Mouse (Mus musculus): ENCODE measurements at regions not wholly inside any gene's neighbourhood (a gene's known extent, or its start where the extent isn't known, plus 50 kb on each side); places are given as distances from the start of the nearest gene placed in this dataset.

DNA sequence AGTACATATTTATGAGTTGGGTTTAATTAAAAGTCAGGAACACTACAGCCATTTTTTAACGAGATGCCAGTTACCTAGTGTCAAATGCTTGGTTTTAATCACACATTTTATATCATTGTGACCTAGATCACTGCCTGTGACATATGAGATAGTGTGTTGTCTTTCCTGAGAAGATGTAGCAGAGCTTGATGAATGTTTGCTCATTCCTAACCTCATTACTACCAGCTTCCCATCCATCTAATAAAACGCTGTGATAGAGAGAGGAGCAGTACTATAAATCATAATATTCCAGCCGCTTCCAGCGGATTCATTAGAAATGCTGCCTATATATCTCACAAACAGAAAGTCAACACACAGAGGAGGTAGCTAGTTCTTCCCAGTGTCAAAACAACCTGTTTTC lies 163.6 kb downstream of the Aldoart1 start:
- no peak for DNase-seq (ENCODE audit: extremely low read depth, low read depth)

DNA sequence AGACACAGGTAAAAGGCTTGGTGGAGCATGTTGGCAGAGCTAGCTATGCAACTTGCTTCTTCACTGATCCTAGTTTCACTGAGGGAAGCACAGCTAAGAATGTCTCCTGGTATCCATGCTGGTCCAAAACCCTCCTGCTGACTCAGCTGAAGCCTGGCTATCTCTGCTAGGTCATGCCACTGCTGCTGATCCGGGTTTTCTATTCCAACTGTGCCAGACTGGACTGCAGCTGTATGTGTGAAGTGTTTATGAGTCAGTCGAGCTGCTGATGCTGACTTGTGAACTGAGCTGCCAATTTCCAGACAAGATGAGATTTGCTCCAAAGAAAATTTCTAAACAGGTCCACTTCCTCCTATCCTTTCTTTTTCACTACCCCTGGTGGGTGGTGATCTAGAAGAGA lies 178.4 kb downstream of the Aldoart1 start:
- no peak for DNase-seq (ENCODE audit: extremely low read depth, low read depth)

DNA sequence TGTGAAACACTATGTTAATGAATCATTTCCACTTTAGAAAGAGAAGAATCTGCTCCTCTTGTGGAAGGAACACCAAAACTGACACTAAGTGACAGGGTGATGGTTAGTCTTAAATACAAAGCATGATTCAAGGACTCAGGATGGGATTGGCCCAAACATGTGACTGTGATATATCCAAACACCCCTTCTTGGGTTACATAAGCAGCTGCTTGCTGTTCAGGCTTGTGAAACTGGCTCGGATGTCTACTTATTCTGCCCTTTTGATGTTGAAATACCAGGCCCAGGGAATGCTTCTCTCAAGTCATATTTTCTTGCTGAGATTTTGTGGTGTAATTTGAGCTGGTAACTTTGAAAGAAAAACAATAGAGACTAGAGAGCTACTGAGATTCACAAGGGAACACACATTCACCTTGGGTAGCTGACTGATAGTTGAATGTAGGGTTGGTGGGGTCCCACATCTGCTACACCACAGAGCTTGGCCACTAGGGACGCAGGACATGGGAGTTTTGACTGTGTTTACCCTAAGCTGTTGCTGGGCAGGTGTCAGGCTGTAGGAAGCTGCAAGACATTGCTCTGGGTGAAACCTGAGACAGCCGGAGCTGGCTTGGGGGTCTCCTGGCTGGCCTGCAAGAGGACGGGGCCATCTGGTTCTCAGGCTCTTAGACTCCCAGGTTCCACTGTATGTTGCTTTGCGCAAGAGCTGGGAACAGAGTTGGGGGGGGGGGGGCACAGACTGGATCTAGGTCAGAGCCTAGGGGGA lies 180.6 kb downstream of the Aldoart1 start:
- DNase-seq (ENCODE audit: extremely low read depth, low read depth) = no peak

DNA sequence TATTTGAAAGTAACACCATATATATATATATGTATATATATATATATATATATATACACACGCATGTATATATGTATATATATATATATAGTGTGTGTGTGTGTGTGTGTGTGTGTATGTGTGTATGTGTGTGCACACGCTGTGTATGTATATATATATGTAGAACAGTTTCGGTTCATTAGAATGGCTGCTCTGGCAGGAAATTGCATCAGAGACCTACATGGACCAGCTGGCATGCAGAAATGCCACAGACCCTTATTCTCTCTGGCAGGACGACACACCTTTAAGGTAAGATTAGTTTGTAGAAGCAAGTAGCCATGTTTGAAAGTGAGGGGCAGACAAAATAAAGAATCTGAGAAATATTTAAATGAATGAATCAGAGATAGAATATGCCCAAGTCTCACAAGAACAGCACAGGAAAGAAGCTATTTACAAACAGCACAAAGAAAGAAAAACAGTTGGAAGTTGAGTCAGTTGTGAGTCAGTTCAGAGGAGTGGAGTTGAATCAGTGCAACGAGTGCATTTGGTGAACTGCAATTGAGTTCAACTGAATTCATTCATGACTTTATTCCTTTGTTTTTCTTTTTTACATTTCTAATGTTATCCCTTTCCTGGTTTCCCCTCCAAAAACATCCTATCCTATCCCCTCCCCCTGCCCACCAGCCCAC lies 182.5 kb downstream of the Aldoart1 start:
- no peak for DNase-seq (ENCODE audit: extremely low read depth, low read depth)

DNA sequence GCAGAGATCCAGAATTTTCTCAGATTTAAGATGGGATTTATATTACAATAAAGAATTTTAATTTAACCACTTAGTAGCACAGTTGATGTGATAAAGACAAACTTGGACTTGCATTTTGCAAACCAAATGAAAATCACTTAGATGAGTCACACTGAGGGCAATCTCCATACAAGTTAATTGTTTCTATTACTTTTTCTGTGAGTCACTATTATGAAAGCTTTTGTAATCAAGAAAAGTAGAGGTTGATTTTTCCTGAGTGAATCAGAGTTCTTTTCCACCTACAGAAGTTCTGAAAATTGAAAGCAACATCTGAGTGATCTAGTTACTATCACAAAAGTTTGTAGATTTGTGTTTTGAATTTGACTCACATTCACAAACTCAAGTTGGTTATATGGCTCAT lies 188.1 kb downstream of the Aldoart1 start:
- DNase-seq (ENCODE audit: extremely low read depth, low read depth) = no peak

DNA sequence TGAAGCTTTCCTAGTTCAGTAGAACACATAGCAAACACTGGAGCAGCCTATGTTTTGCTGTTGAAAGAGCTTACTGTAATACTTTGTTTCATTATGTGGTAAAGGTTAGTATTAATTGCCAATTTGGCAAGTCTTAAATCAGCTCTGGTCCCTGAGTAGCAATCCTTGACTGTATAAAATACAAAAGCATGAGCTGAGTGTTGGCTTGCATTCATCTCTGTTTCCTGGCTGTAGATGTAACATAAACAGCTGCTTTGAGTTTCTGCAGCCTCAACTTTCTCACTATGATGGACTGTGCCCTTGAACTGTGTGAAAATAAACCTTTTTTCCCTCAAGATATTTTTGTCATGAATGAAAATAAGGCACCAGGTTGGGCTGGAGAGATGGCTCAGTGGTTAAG lies 190.0 kb downstream of the Aldoart1 start:
- DNase-seq (ENCODE audit: extremely low read depth, low read depth) = no peak

DNA sequence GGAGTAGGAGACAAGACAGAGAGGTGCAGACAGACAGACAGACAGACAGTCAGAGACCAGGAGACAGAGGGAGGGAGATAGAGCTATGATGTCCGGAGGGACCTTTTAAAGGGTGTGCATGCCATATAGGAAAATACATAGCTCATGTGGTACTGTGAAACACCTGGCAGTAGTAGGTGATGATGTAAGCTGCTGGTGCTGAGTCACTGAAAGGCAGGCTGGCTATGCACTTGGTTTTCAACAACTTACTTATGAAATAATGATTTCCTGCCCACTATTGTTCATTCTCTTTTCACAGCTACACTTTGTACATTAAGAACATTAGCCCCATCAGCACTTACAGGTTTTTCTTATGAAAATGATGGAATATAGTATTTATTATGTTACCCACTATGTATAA lies 196.2 kb downstream of the Aldoart1 start:
- DNase-seq (ENCODE audit: extremely low read depth, low read depth) = no peak

DNA sequence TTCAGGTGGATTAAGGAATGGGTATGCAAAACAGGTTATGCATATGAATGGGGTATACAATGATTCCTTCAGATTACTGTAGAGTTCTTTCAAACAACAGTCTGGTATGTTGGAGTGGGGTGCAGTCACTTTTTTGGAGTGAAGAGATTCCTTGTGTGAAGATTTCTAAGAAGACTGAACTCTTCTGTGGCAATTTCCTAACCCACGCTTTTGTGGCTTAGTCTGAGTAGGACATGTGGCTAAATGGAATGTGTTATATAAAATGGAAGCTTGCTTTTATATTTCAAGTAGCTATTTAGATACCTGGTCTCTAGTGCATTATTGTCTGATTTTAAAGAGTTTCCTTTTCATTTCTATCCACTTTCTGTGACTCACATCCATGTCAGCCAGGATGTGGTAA lies 205.3 kb downstream of the Aldoart1 start:
- DNase-seq (ENCODE audit: extremely low read depth, low read depth) = no peak

DNA sequence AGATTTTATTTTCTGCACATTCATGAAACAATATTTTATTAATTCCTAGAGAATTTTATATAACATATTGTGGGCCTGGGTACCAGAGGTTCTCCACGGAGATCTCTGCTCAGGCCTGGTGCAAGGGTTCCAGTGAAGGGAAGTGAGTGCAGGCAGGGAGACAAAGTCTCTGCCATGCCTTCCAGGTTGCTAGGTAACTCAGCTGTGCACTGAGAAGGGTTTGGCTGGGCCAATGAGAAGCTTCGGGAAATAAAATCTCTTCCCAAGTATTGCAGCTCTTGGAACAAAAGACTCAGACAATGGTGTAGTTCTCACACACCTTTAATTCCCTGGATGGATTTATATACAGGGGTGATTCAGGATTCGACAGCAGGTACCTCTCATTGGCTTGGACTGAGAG lies 223.0 kb downstream of the Aldoart1 start:
- no peak for DNase-seq (ENCODE audit: extremely low read depth, low read depth)

DNA sequence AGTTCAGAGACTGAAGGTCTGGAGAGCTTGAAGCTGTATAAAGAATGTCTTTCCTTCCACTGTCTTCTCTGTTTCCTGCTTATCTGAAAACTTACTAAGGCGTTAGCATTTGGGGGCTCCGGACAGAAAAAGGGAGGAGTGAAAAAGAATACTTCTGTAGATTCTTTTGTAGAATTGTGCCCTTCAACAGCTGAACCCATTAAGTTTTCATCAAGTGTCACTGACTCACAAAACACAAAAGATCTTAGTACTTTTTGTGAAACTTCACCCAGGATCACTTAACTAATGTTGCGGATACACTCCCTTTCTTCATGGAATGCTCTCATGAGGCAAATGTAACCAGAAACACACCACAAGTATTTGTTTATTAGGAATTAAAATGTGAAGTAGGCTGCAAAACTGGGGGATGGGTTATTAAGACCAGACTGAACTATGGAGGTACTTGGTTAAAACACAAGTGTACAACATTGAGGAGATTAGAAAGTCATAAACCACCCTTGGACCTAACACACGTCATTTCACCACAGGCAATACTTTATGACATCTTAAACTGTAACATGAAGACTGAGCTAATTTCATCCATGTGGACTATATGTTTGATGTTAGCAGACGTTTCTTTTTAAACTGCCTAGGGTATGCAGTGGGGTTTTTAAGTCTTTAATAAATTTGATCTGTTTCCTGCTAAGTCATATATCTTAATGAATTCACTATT lies 225.1 kb downstream of the Aldoart1 start:
- DNase-seq (ENCODE audit: extremely low read depth, low read depth) = no peak

DNA sequence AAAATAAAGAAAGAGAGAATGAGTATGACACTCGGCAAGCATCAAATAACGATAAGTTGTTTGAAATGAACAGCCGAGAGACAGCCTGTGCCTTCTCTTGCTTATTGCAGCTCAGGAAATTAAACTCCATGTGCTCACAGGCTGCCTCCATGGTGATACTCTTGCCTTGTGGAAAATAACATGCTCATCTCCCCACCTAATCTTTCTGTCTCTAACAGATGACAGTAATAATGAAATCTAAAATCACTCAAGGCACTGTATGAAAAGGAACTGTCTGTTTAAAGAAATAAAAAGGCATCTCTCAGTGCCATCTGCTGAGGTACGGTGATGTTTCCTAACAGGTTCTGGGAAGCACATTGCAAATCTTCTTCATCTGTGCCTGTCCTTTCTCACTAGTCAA lies 247.3 kb downstream of the Aldoart1 start:
- no peak for DNase-seq (ENCODE audit: extremely low read depth, low read depth)

DNA sequence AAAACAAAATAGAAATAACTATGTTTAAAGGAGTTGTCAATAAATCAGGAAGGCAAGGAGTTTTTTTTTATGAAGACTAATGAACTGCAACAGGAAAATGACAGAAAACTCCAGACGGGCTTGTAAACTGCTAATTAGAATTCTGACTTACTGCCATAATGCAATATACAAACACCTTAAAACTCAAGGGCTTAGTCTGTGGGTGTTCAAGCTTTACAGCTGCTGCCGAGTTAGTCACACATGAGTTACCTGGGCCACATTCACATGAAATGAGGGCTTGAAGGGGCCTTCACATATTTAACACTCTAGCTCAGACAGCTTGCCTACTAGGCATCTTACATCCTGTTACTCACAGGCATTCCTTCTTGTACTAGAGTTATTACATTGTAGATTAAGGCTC lies 256.9 kb downstream of the Aldoart1 start:
- DNase-seq (ENCODE audit: extremely low read depth, low read depth) = no peak

DNA sequence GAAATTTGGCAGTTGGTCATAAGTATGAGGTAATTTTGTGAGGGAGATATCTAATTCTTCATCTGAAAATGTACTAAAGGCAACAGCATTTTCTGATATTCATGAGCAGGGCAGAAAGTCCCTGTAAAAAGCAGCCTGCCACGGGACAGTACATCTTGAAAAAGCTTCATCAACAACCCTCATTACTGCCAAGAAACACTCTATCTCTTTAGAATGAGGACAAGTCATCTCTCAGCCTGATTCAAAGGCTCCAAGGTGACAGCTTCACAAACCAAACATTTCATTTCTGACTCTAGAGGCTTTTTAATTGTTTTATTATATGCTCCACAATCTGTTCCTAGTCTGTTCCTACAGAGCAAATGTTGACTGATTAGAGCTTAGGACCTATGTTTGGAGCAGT lies 260.3 kb downstream of the Aldoart1 start:
- no peak for DNase-seq (ENCODE audit: extremely low read depth, low read depth)

DNA sequence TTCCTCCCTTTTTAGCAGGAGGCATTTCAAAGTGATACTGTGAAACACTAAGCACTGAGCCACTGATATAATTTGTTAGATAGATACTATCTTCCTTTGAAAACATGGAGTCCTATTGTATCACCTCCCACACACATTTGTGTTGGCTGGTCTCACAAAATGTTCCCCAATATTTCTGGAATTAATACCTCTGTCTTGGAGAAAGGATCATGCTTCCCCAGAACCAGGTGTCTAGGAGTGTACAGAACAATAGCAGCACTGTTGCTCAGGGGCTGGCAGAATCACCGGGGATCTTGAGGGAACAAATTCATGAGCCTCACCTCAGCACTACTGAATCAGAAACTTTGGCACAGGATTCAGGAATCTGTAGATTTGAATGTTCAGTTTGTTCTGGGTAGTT lies 277.5 kb downstream of the Aldoart1 start:
- no peak for DNase-seq (ENCODE audit: extremely low read depth, low read depth)

DNA sequence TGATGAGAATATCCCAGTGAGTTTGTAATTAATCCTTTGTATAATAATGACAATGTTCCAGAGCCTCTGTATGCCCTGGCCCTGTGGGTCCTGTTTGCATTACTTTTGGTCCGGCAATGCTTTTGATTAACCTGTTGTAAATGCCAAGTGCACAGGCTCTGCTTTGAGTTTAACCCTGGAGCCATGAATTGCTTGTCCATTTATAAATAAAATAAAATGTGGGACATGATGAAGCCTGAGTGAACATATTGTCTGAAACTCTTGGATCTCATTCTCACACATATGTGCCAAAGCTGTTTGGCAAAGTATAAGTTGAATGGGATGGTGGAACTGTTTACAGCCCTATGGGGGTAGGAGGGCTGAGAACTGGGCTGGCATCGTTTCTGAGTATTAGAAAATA lies 280.5 kb downstream of the Aldoart1 start:
- DNase-seq (ENCODE audit: extremely low read depth, low read depth) = no peak

DNA sequence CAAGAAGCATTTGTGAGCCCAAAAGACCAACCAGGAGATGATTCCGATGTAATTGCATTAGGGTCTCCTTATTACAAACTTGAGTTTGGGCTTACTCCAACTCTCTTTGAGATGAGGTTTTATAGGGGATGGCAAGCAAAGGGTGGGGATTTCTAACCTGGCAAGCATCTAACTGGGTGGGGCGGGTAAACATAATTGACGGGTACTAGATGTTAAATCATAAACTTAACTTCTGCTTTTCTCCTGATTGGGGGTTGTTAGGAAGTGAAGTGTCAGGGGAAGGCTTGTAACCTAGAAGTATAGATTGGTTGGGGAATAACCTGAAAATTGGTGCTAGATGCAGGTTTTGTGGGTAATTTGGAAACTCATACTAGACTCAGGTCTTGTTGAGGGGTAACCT lies 287.2 kb downstream of the Aldoart1 start:
- no peak for DNase-seq (ENCODE audit: extremely low read depth, low read depth)

DNA sequence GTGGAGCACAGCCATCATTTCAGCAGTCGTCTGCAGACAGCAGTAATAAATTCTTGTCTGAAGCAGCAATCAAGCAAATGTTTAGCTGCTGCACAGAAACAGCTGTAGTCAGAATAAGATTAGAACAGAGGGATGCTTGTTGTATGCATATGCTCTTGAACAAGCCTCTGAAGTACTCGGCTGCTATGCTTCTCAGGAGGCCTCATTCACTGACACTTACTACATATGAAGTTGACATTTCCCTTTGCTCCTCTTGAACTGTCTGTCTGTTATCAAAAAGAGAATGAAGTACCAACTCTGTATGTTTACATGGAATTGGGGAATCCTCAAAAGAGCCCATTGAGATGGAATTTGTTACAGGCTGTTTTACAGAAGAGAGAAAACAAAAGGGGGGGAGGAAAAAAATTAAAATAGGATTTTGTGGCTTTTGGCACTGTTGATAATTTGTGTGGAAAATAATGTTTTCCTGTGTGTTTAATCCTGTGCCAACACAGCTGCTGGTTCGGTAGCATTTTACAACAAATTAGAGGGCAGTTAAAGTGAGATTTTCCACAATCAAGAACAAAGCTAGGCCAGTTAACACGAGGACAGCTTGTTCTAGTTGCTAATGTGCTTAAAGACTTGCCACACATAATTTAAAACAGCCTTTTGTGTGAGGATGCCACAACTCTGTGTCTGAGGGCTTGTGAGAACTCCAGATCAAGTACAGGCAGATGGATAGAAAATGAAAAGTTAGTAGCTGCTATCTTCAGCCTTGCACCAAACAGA lies 289.3 kb downstream of the Aldoart1 start:
- DNase-seq (ENCODE audit: extremely low read depth, low read depth) = no peak

DNA sequence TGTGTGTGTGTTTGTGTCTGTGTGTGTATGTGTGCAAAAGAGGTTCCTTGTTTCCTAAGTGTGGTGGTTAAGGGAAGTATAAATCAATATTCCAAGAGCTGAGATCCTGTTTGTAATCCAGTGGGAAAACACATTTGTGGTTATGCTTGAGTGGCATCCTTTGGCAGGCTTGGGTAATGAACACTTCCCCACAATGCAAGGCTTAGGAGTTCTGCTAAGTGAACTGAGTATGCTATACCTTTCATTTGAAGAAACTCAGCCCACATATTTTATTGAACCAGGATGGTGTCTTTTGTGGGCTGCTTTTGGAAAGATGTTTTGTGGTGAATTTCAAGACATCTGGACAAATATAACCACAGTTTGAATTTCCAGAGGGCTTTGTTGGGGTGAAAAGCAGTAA lies 298.2 kb downstream of the Aldoart1 start:
- DNase-seq (ENCODE audit: extremely low read depth, low read depth) = no peak

DNA sequence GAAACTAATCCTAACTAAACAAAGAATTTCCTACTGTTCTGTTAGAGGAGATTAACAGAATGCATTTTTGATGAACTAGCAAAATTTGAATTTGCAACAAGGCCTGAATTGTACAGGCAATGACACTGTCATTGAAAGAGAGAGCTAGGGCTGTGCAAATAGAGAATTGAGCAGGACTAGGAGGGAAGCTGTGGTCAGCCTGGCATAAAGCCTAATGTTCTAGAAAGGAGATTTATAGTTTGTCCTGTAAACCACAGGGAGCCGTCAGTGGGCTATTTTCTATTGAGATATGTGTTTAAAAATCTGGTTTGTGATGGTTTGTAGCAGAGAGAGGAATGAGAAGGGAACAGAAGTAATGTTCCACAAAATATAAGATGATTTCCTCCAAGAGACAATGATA lies 317.9 kb downstream of the Aldoart1 start:
- no peak for DNase-seq (ENCODE audit: extremely low read depth, low read depth)

DNA sequence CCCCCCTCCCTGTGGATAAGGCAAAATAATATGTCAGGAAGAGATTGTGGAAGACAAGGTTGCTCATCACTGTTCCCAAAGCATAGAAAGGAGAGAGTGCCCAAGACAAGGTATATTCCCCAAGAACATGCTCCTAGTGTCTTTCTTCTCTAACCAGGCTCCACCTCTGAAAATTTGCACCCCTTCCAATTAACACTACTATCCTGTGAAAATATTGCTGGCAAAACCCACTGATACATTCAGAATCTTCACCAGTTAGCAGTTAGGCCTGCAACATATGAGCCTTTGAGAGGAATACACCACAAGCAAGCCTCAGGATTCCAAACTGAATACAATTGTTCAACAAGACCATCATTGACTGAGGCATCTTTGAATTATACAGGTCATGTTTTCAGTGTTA lies 323.9 kb upstream of the Tle1 start:
- no peak for DNase-seq (ENCODE audit: extremely low read depth, low read depth)

DNA sequence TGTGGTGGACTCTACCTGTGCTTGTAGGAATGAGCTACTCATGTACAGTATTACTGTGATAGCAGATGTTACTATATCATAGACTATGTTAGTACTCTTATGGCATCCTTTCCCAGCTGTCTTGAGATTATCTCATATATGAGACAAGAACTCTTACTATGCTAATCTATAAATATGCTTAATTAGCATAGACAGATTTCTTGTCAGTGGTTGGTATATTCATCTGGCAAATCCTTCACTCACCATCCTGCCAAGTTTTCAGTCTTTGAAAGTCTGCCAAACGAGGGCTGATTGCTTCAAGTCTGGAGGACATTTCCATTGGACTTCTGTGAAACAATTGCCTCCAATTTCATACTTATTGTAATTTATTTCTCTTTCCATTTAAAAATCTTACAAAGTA lies 323.4 kb upstream of the Tle1 start:
- no peak for DNase-seq (ENCODE audit: extremely low read depth, low read depth)

DNA sequence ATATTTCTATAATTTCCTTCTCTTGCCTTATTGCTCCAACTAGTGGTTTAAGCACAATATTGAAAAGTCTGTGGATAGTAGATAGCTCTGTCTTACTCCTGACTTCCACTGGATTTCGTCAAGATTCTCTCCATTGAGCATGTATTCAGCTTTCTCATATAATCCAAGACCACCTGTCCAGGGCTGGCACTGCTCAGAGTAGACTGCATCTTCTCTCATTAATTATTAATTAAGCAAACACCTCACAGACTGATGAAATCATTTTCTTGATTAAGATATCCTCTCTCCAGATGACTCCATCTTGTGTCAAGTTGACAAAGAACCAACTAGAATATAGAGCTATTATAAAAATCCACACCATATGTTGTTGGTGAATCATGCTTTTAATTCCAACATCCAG lies 310.5 kb upstream of the Tle1 start:
- DNase-seq (ENCODE audit: extremely low read depth, low read depth) = no peak
